12 mouse cellular contexts compared by ENCODE assay signal in genomic region chr9:33901313-33902076, GRCm38 (mm10).
DNase-seq lines count a peak whose midpoint lies in the region; ATAC-seq lines count a peak whose summit lies in the region.
"Had no signal": no experiment of that assay in that cellular context is flagged by ENCODE, and none has a peak within 500 bp of the region (broad histone marks: within the 10 kb centered on the region; RNA-seq: fewer than 3 reads in every experiment).

No protein-coding gene starts in this region.

- DNase-seq in forebrain, embryonic 11.5 days (ENCODE audit: low spot score), result peak; percentile 51
- DNase-seq in forebrain, embryonic 10.5 days (ENCODE audit: extremely low spot score, low spot score), result no peak
- peak; percentile 56 for DNase-seq in Muller cell, postnatal 12 days (ENCODE audit: inconsistent ontology term)
- DNase-seq in forebrain, embryonic 14.5 days (ENCODE audit: low spot score), result peak; percentile 73
- peak; percentile 15 for DNase-seq in lung, postnatal 36 days
- DNase-seq in spleen, postnatal 4 days (ENCODE audit: low spot score in 2 of 2), result no peak
- no peak for DNase-seq in adrenal gland, postnatal 25 days
- DNase-seq: adrenal gland, postnatal 14 days; right cerebral cortex, postnatal 25 days had no signal

- H3K36me3 ChIP-seq in forebrain, embryonic 11.5 days (ENCODE audit: control insufficient read depth, insufficient read depth, low read length), result no peaks in the 10 kb centered on the region
- no peaks in the 10 kb centered on the region for H3K36me3 ChIP-seq in forebrain, embryonic 10.5 days (replicated peaks)
- H3K36me3 ChIP-seq in forebrain, embryonic 14.5 days (ENCODE audit: control insufficient read depth, insufficient read depth, low read length), result no peaks in the 10 kb centered on the region

- 34% methylated on average over 10 of the region's 10 CpGs for WGBS in forebrain, embryonic 11.5 days
- 50% methylated on average over 10 of the region's 10 CpGs for WGBS in forebrain, embryonic 10.5 days
- WGBS in forebrain, embryonic 14.5 days, result 21% methylated on average over 10 of the region's 10 CpGs

- H3K4me3 ChIP-seq in forebrain, embryonic 11.5 days (ENCODE audit: low read depth, low read length), result no peak overlapping the region
- H3K4me3 ChIP-seq in forebrain, embryonic 10.5 days, result no peak overlapping the region
- H3K4me3 ChIP-seq in forebrain, embryonic 14.5 days (ENCODE audit: low read depth, low read length), result no peak overlapping the region

- peaks cover 2% of the 10 kb centered on the region; the same call in 1 of the 2 replicates for H3K4me1 ChIP-seq in forebrain, embryonic 11.5 days (replicated peaks; ENCODE audit: control insufficient read depth, insufficient read depth, low read length)
- H3K4me1 ChIP-seq in forebrain, embryonic 10.5 days, result peaks cover 24% of the 10 kb centered on the region
- peaks cover 13% of the 10 kb centered on the region for H3K4me1 ChIP-seq in forebrain, embryonic 14.5 days (ENCODE audit: control insufficient read depth, insufficient read depth, low read length)

- H3K27ac ChIP-seq in forebrain, embryonic 11.5 days (ENCODE audit: low read depth, low read length), result no peak overlapping the region
- H3K27ac ChIP-seq in forebrain, embryonic 10.5 days, result no peak overlapping the region
- no peak overlapping the region for H3K27ac ChIP-seq in forebrain, embryonic 14.5 days (ENCODE audit: low read depth, low read length)
- H3K27ac ChIP-seq: liver, embryonic 14.5 days had no signal

- no peak overlapping the region for H3K9ac ChIP-seq in forebrain, embryonic 11.5 days (ENCODE audit: low read length)
- H3K9ac ChIP-seq in forebrain, embryonic 14.5 days (ENCODE audit: low read length), result no peak overlapping the region
- H3K9ac ChIP-seq: liver, embryonic 14.5 days had no signal

- H3K27me3 ChIP-seq in forebrain, embryonic 11.5 days (ENCODE audit: control insufficient read depth, insufficient read depth, low read length), result no peaks in the 10 kb centered on the region
- peaks cover 19% of the 10 kb centered on the region; the same call in 1 of the 2 replicates for H3K27me3 ChIP-seq in forebrain, embryonic 10.5 days (ENCODE audit: poor library complexity, severe bottlenecking)
- no peaks in the 10 kb centered on the region for H3K27me3 ChIP-seq in forebrain, embryonic 14.5 days (replicated peaks; ENCODE audit: control insufficient read depth, insufficient read depth, low read length)
- H3K27me3 ChIP-seq: CH12.LX had no signal

- peak; percentile 69; the same call in 1 of the 2 replicates for ATAC-seq in forebrain, embryonic 11.5 days (replicated peaks; ENCODE audit: low FRiP score)
- peak; percentile 71; the same call in 1 of the 2 replicates for ATAC-seq in forebrain, embryonic 14.5 days
- no peak for ATAC-seq in inflammation-experienced regulatory T-cells, adult 6 months

- no peaks in the 10 kb centered on the region for H3K9me3 ChIP-seq in forebrain, embryonic 11.5 days (ENCODE audit: control insufficient read depth, low read length)
- H3K9me3 ChIP-seq in forebrain, embryonic 10.5 days, result no peaks in the 10 kb centered on the region
- H3K9me3 ChIP-seq in forebrain, embryonic 14.5 days (replicated peaks; ENCODE audit: control insufficient read depth, low read length), result no peaks in the 10 kb centered on the region

- H3K4me2 ChIP-seq in forebrain, embryonic 11.5 days (ENCODE audit: low read depth, low read length, severe bottlenecking), result no peak overlapping the region
- no peak overlapping the region for H3K4me2 ChIP-seq in forebrain, embryonic 14.5 days (ENCODE audit: low read length)

Comparison
In these comparisons a context has a peak if more than half of its experiments do, and no peak if none do; other contexts are left out.
1. DNase-seq: peak in forebrain, embryonic 11.5 days (single experiment), Muller cell, postnatal 12 days (single experiment), forebrain, embryonic 14.5 days (single experiment) and lung, postnatal 36 days (single experiment); none in forebrain, embryonic 10.5 days (single experiment), spleen, postnatal 4 days (0 of 2) and adrenal gland, postnatal 25 days (single experiment).